ENCODE assay signal across 26 mouse cellular contexts in the genomic region with DNA sequence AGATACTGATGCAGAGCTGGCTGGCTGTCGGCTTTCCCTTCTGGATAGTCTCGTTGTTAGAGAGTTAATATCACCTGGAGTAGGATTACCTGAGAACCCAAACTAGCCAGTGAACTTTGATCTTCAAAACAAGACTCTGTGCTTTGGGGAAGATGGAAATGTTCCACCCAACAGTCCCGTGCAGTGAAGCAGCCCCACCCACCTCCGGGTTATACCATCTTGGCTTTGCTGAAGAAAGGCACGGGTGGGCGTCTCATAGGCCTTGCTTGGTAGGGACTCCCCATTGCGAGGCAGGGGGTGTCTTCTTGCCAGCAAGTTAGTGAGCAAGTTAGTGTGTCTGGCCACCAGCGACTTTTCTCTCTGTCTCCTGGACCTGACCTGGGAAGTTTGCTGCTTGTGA. TPM values are rescaled to one million over a fixed set of nuclear protein-coding genes. Genes with fewer than 3 reads are reported as not detected.
DNase-seq lines count a peak whose midpoint lies in the region; ATAC-seq and TF ChIP-seq lines count a peak whose summit lies in the region.
"Had no signal": no experiment of that assay in that cellular context is flagged by ENCODE, and none has a peak within 500 bp of the region (broad histone marks: within the 10 kb centered on the region; RNA-seq: fewer than 3 reads in every experiment).

No protein-coding gene starts in this region.

- DNase-seq in kidney, adult 2 months = peak; percentile 77
- DNase-seq in layer of hippocampus, postnatal 10 days (ENCODE audit: low spot score in 2 of 2) = no peak
- DNase-seq in testis, postnatal 14 days (ENCODE audit: low spot score) = no peak
- DNase-seq: adrenal gland, adult 2 months; cerebellum, adult 18-20 months; cerebellum, postnatal 14 days; forebrain, postnatal 0 days; gastrocnemius, postnatal 36 days; heart, postnatal 36 days; layer of hippocampus, postnatal 36 days; lung, postnatal 36 days; midbrain, embryonic 14.5 days; right cerebral cortex, adult 18-20 months; right cerebral cortex, postnatal 4 days; thymus, adult 18-20 months had no signal

- ATAC-seq in kidney, embryonic 15.5 days (replicated peaks; ENCODE audit: low FRiP score) = no peak
- ATAC-seq in neural tube, embryonic 14.5 days (ENCODE audit: low read depth) = no peak
- no peak for ATAC-seq in neural tube, embryonic 15.5 days (ENCODE audit: low FRiP score)
- no peak for ATAC-seq in intestine, postnatal 0 days
- ATAC-seq: forebrain, postnatal 0 days had no signal

- H3K4me3 ChIP-seq in kidney, adult 2 months (ENCODE audit: insufficient read depth, low read depth, low read length) = no peak overlapping the region
- H3K4me3 ChIP-seq in kidney, embryonic 15.5 days (replicated peaks) = no peak overlapping the region
- H3K4me3 ChIP-seq in neural tube, embryonic 14.5 days (ENCODE audit: low read depth, low read length) = no peak overlapping the region
- H3K4me3 ChIP-seq in neural tube, embryonic 15.5 days (replicated peaks) = no peak overlapping the region
- no peak overlapping the region for H3K4me3 ChIP-seq in intestine, postnatal 0 days (ENCODE audit: low read depth, low read length)
- H3K4me3 ChIP-seq: forebrain, embryonic 10.5 days; heart, embryonic 15.5 days; lung, embryonic 15.5 days; megakaryocyte, embryonic 14.5 days; neural tube, embryonic 13.5 days; stomach, embryonic 15.5 days had no signal

- TF ChIP-seq CTCF in kidney, adult 2 months (conservative IDR thresholded peaks at IDR 0.05; ENCODE audit: insufficient read depth, insufficient read length, low read depth, low read length) = no peak
- TF ChIP-seq CTCF in intestine, postnatal 0 days (IDR thresholded peaks at IDR 0.05; ENCODE audit: low read depth) = no peak

- WGBS in kidney, adult 2 months = 63% methylated on average over 8 of the region's 8 CpGs
- 67% methylated on average over 8 of the region's 8 CpGs for WGBS in kidney, embryonic 15.5 days
- 90% methylated on average over 8 of the region's 8 CpGs for WGBS in neural tube, embryonic 14.5 days
- WGBS in neural tube, embryonic 15.5 days = 88% methylated on average over 8 of the region's 8 CpGs
- WGBS in intestine, postnatal 0 days = 51% methylated on average over 8 of the region's 8 CpGs

- no peaks in the 10 kb centered on the region for H3K36me3 ChIP-seq in kidney, adult 2 months (ENCODE audit: control insufficient read depth, insufficient read depth, low read length)
- no peaks in the 10 kb centered on the region for H3K36me3 ChIP-seq in kidney, embryonic 15.5 days
- H3K36me3 ChIP-seq in neural tube, embryonic 14.5 days (ENCODE audit: control insufficient read depth, insufficient read depth, low read length) = no peaks in the 10 kb centered on the region
- H3K36me3 ChIP-seq in neural tube, embryonic 15.5 days = no peaks in the 10 kb centered on the region
- no peaks in the 10 kb centered on the region for H3K36me3 ChIP-seq in intestine, postnatal 0 days (ENCODE audit: control insufficient read depth, insufficient read depth)
- H3K36me3 ChIP-seq: forebrain, embryonic 10.5 days; heart, embryonic 15.5 days; lung, embryonic 15.5 days; neural tube, embryonic 13.5 days; stomach, embryonic 15.5 days had no signal

- H3K4me2 ChIP-seq in kidney, embryonic 15.5 days = no peak overlapping the region
- H3K4me2 ChIP-seq in neural tube, embryonic 14.5 days (ENCODE audit: low read depth, low read length) = no peak overlapping the region
- no peak overlapping the region for H3K4me2 ChIP-seq in neural tube, embryonic 15.5 days
- H3K4me2 ChIP-seq in intestine, postnatal 0 days (replicated peaks; ENCODE audit: low read depth) = peak overlapping the region; percentile 30
- H3K4me2 ChIP-seq: heart, embryonic 15.5 days; hindbrain, embryonic 14.5 days; lung, embryonic 15.5 days; neural tube, embryonic 13.5 days; stomach, embryonic 15.5 days had no signal

- no peaks in the 10 kb centered on the region for H3K9me3 ChIP-seq in kidney, embryonic 15.5 days (replicated peaks)
- no peaks in the 10 kb centered on the region for H3K9me3 ChIP-seq in neural tube, embryonic 14.5 days (ENCODE audit: control insufficient read depth, low read length)
- no peaks in the 10 kb centered on the region for H3K9me3 ChIP-seq in neural tube, embryonic 15.5 days (replicated peaks)
- H3K9me3 ChIP-seq in intestine, postnatal 0 days (ENCODE audit: control insufficient read depth) = no peaks in the 10 kb centered on the region
- H3K9me3 ChIP-seq: forebrain, embryonic 10.5 days; heart, embryonic 15.5 days; lung, embryonic 15.5 days; megakaryocyte, embryonic 14.5 days; neural tube, embryonic 13.5 days; stomach, embryonic 15.5 days had no signal

- no peak overlapping the region for H3K27ac ChIP-seq in kidney, adult 2 months (ENCODE audit: insufficient read depth, low read depth, low read length)
- H3K27ac ChIP-seq in kidney, embryonic 15.5 days = no peak overlapping the region
- 0 out of 2 replicates have a peak overlapping the region, but pooled peaks have one; percentile 44 for H3K27ac ChIP-seq in neural tube, embryonic 14.5 days (ENCODE audit: low read depth, low read length)
- no peak overlapping the region for H3K27ac ChIP-seq in neural tube, embryonic 15.5 days (replicated peaks)
- peak overlapping the region; percentile 35; the same call in 1 of the 2 replicates for H3K27ac ChIP-seq in intestine, postnatal 0 days (ENCODE audit: low read depth, low read length)
- H3K27ac ChIP-seq: forebrain, embryonic 10.5 days; heart, embryonic 15.5 days; hindbrain, embryonic 14.5 days; lung, embryonic 15.5 days; neural tube, embryonic 13.5 days; stomach, embryonic 15.5 days had no signal

- TF ChIP-seq POLR2A in kidney, adult 2 months (IDR thresholded peaks at IDR 0.05; ENCODE audit: low read depth, low read length) = no peak

- H3K9ac ChIP-seq in kidney, embryonic 15.5 days = no peak overlapping the region
- no peak overlapping the region for H3K9ac ChIP-seq in neural tube, embryonic 14.5 days (replicated peaks; ENCODE audit: low read depth, low read length)
- no peak overlapping the region for H3K9ac ChIP-seq in neural tube, embryonic 15.5 days (replicated peaks)
- H3K9ac ChIP-seq in intestine, postnatal 0 days (ENCODE audit: low read depth, low read length) = no peak overlapping the region
- H3K9ac ChIP-seq: forebrain, postnatal 0 days; heart, embryonic 15.5 days; hindbrain, embryonic 14.5 days; lung, embryonic 15.5 days; neural tube, embryonic 13.5 days; stomach, embryonic 15.5 days had no signal

- H3K4me1 ChIP-seq in kidney, adult 2 months (ENCODE audit: control insufficient read depth, insufficient read depth, low read length) = peaks cover 21% of the 10 kb centered on the region
- H3K4me1 ChIP-seq in kidney, embryonic 15.5 days = peaks cover 71% of the 10 kb centered on the region
- peaks cover 5% of the 10 kb centered on the region; the same call in 1 of the 2 replicates for H3K4me1 ChIP-seq in neural tube, embryonic 14.5 days (ENCODE audit: control insufficient read depth, insufficient read depth, low read length)
- H3K4me1 ChIP-seq in neural tube, embryonic 15.5 days = peaks cover 27% of the 10 kb centered on the region
- peaks cover 10% of the 10 kb centered on the region; the same call in 1 of the 2 replicates for H3K4me1 ChIP-seq in intestine, postnatal 0 days (replicated peaks; ENCODE audit: control insufficient read depth, insufficient read depth, low read length)

- H3K27me3 ChIP-seq in kidney, adult 2 months (replicated peaks; ENCODE audit: control insufficient read depth, insufficient read depth, low read length) = no peaks in the 10 kb centered on the region
- H3K27me3 ChIP-seq in kidney, embryonic 15.5 days = no peaks in the 10 kb centered on the region
- H3K27me3 ChIP-seq in neural tube, embryonic 14.5 days (ENCODE audit: control insufficient read depth, insufficient read depth, low read length) = no peaks in the 10 kb centered on the region
- H3K27me3 ChIP-seq in neural tube, embryonic 15.5 days (replicated peaks) = no peaks in the 10 kb centered on the region
- H3K27me3 ChIP-seq in intestine, postnatal 0 days (replicated peaks; ENCODE audit: control insufficient read depth, insufficient read depth, low read length) = no peaks in the 10 kb centered on the region
- H3K27me3 ChIP-seq: heart, embryonic 15.5 days; lung, embryonic 15.5 days; neural tube, embryonic 13.5 days; stomach, embryonic 15.5 days had no signal

RNA-seq across cellular contexts. Expression of gene Gramd4, which starts 18.9 kb away (rescaled TPM):
- polyA plus RNA-seq in kidney, adult 2 months (2012; rRNA removed) = 18.9 and 20.6 TPM in 2 replicates
- 14.1 and 17.4 TPM in 2 replicates for polyA plus RNA-seq in kidney, embryonic 15.5 days (2015; fragmentation: Nextera tagmentation; extraction: Ambion mirVana)
- 17.1 and 23.6 TPM in 2 replicates for polyA plus RNA-seq in neural tube, embryonic 14.5 days (2014; fragmentation: Nextera tagmentation; extraction: Ambion mirVana)
- 25.4 and 25.8 TPM in 2 replicates for polyA plus RNA-seq in neural tube, embryonic 15.5 days (2015; fragmentation: Nextera tagmentation; extraction: Ambion mirVana)
- 5.6 and 6.4 TPM in 2 replicates for polyA plus RNA-seq in intestine, postnatal 0 days (2015; fragmentation: Nextera tagmentation; extraction: Ambion mirVana)
- 10 to 100 TPM; 35.3 to 40.2 TPM for total RNA-seq in layer of hippocampus, postnatal 10 days (2021)

RNA-seq across cellular contexts. Expression of gene Celsr1, which starts 42.8 kb away (rescaled TPM):
- 12.4 and 16.8 TPM in 2 replicates for polyA plus RNA-seq in kidney, adult 2 months (2012; rRNA removed)
- polyA plus RNA-seq in kidney, embryonic 15.5 days (2015; fragmentation: Nextera tagmentation; extraction: Ambion mirVana) = 3.7 and 3.9 TPM in 2 replicates
- polyA plus RNA-seq in neural tube, embryonic 14.5 days (2014; fragmentation: Nextera tagmentation; extraction: Ambion mirVana) = 2.4 and 2.6 TPM in 2 replicates
- 0.88 and 1.4 TPM in 2 replicates for polyA plus RNA-seq in neural tube, embryonic 15.5 days (2015; fragmentation: Nextera tagmentation; extraction: Ambion mirVana)
- 0.33 and 0.39 TPM in 2 replicates for polyA plus RNA-seq in intestine, postnatal 0 days (2015; fragmentation: Nextera tagmentation; extraction: Ambion mirVana)
- 1 to 10 TPM; 6.7 to 7.4 TPM for total RNA-seq in layer of hippocampus, postnatal 10 days (2021)

Comparison
In these comparisons a context has a peak if more than half of its experiments do, and no peak if none do; other contexts are left out.
1. H3K27ac ChIP-seq: peak in neural tube, embryonic 14.5 days (single experiment) and intestine, postnatal 0 days (single experiment); none in kidney, adult 2 months (single experiment), kidney, embryonic 15.5 days (single experiment) and neural tube, embryonic 15.5 days (single experiment).